Mouse (Mus musculus) spleen, postnatal 36 days (tissue): Measurements from ENCODE around the gene Arhgap17.

Experiments used
- DNase-seq, 2 experiments: peaks; one replicate each; pipeline ENCODE4 v3.0.0; 2022; ENCODE audit warnings: low spot score in 2 of 2, mixed read lengths in 1 of 2

Gene Arhgap17

DNA sequence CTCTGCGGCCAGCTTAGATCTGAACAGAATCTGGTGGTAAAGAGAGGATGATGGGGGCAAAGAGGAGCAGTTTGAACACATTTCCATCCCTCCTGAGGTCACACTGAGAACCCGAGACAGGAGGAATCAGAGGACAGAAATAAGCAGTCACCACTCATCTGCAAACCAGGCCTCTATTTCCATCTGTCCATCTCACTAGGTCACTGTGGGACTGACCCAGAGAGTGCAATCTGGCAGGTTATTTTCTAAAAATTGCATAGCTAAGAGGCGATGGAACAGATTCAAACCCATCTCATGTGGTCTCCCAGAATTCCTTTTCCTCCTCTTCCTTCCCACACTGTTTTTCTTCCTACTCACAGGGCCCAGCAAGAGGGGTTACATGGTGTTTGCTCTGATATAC lies 81.8 kb downstream of the Arhgap17 start:
- DNase-seq: no peak

DNA sequence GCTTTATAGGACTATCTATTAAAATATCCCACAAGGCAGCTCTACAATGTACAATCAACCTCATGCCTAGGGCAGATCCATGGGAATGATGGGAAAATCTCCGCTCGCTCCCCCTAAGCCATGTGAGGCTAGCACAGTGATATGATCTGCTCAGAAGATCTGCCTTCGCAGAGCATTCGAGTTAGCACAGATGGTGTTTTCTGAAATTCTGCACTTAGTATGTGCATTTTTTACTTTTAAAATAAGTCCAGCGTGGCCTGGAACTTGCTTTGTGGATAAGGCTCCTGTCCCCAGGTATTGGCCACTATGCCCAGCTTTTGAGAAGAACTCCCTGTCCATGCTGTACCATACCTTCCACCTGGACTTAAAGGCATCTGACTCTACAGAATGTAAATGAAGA lies 83.8 kb downstream of the Arhgap17 start:
- DNase-seq: no peak

DNA sequence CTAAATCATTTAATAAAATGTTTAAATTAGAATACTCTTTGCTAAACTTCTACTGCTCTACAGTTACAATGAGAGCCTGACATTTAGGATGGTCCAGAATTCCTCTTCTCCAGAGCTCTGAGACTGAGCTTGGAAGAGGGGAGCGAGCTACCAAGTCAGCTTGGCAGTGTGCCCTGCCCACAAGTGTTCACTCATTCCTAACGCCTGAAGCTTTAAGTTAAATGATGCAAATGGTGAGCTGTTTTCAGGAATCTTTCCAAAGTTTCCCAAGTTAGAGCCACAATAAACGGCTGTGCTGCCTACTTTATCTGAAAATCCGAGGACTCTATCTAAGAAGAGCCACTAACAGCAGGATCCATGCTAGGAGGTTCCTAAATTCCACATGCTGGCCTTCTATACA lies 85.9 kb downstream of the Arhgap17 start:
- DNase-seq: no peak

DNA sequence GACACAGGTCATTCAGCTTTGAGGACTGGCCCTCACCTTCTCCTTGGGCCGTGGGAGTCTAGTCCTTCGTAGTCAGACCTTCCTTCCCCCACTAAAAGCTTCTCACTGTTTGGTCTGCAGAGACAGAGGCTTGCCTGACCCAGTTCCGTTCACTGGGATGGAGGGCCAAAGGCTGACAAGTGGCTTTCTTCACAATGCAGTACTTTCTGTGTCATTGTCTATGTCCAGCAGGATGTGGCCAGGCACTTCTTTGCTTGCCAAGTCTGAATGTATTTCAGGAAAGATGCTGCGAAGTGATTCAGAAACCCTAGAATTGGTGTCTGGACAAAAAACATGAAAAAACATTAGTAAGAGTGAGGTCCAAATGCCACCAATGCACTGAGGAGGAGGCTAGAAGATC lies 89.9 kb downstream of the Arhgap17 start:
- DNase-seq: no peak

DNA sequence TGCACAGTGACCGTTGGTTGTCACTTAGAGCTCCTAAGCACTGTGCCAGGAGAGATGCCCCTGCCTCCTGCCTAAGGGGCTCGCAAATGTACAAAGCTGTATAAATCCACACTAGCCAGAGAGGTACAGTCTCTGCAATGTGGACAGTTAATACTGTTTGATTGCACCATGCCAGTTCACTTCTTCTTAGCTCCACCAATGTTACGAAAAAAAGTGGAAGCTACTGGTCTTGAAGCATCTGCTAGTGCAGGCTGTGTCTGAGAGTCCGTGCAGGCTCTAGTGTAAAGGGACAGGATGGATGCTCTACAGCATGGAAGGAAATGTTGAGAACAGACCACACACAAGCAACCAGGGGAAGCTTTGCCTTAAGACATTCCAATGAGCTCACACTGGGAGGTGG lies 93.1 kb downstream of the Arhgap17 start:
- no peak for DNase-seq

DNA sequence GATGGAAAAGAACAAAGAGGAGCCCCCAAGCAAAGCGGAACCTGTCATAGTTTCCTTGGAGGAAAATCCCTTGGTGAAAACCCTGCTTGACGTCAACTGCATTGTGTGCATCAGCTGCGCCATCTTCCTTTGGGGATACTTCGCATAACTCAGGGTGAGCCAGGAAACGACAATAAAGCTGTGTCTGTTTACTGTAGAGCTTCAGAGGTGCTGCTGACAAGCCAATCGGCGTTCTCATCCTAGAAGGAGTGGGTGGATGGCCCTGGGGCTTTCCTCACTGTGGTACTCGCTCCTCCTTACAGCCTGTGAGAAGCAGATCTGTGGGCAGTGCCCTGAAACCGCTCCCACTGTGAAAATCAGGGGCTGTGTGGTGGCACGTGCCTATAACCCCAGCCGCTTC lies 96.7 kb downstream of the Arhgap17 start:
- no peak for DNase-seq

DNA sequence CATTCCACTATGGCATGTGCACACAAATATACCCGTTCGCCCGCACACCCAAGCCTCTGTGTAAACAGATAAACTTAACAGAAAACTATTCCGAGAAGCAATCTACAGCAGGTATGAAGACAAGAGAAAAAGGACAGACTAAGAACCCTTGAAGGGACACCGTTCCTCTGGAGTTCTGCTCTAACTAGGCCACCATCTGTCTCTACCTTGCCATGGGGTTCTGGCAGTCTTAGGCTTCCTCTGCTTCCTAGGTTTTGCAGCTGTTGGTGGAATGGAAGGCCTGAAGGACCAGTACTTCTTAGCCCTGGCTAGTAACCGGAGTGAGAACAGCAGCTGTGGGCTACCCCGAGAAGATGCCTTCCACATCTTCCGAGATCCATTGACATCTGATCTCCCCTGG lies 111.6 kb downstream of the Arhgap17 start:
- no peak for DNase-seq

GRCm38 (mm10) chr7:123254196-123254970 lies 115.3 kb downstream of the Arhgap17 start:
- no peak for DNase-seq

DNA sequence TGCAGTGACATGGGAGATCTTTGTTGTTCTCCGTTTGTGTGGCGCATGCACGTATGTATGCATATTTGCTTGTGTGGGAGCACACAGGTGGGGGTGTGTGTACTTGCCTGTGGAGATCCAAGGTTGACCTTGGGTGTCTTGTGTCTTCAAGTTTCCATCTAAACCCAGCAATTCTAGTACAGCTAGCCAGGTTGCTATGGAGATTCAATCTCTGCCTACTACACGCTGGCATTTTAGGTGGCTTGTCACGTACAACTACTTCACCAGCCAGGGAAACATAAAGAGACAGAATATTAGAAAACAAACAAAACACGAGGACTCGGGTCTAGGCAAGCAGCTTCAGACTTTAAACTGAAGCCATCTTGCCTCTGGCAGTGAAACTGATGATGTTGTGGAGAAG lies 116.3 kb downstream of the Arhgap17 start:
- DNase-seq: no peak

DNA sequence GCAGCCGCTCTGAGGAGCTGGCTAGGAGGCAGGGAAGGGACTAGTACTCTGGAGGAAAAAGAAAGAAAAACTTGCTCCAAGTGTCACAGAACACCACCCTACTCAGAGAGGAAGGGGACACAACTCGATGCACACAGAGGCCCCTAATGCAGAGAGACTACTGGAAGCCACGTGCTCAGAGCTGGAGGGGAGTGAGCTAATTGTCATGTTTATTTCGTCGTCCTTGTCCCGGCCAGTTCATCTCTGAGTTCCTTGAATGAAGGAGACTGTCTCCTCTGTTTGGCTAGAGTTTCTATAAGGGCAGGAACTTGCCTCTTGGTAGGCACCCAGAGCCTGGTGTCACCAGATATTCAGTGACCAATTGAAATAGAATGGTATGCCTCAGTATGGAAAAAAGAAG lies 118.4 kb downstream of the Arhgap17 start:
- no peak for DNase-seq

DNA sequence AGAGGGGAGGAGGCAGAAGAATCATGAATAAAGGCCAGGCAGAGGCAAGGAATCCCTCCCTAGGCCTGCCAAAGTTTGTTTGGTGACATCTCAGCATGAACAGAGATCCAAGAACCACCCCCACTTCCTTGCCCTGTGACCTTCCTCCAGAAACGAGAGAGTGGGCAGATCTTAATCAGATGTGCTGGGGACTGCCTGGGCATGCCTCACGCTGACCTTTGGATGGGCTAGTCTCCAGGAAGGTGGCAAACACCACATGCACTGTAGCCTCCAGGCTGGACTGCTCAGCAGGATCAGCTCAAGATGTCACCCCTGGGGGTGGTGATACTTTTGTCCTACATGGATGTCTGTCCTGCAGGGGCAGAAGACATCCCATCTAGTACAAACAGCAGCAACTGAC lies 121.5 kb downstream of the Arhgap17 start:
- no peak for DNase-seq

- no peak for DNase-seq
Measured at GRCm38 (mm10) chr7:123246504-123247084, 123.1 kb downstream of the Arhgap17 start.

- no peak for DNase-seq
Measured at GRCm38 (mm10) chr7:123244833-123245232, 124.9 kb downstream of the Arhgap17 start.

- no peak for DNase-seq
Measured at GRCm38 (mm10) chr7:123242241-123242640, 127.5 kb downstream of the Arhgap17 start.

DNA sequence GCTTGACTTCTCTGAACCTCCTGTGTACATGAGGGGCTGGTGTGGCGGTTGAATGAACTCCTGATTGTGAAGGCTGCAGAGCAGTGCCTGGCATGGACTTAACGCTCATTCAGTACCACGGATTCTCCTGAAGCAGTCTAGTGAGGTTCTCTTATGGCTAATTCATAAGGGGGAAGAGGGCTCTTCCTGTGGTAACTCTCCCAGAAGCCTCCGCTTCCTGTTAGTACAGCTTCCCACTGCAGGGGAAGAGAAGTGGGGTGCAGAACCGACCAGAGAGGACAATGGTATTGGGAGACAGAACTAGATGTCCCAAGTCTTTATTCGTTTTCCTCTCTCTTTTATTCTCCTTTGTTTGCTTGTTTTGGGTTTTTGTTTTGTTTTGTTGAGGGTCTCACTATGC lies 129.7 kb downstream of the Arhgap17 start:
- no peak for DNase-seq

DNA sequence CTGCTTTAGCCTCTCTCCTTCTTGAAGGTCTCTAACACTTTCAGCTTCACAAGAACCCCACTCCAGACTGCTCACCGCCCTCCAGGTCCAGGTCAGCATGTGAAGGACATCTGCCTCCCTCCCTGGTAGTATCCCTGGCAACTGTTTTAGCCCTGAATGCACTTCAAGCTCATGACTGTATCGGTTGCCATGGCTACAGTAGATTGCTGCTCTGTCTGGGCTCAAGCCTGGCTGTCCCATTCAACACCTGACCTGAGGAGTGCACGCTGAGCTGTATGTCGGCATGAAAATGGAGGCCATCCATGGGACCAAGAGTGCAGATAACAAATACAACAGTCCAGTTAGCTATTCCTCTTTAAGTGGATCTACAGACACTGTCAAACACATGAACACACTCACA lies 131.1 kb downstream of the Arhgap17 start:
- no peak for DNase-seq

- no peak for DNase-seq
Measured at GRCm38 (mm10) chr7:123235449-123235848, 134.3 kb downstream of the Arhgap17 start.
